Mouse (Mus musculus): ENCODE measurements at regions not wholly inside any gene's neighbourhood (a gene's known extent, or its start where the extent isn't known, plus 50 kb on each side); places are given as distances from the start of the nearest gene placed in this dataset.
"Not testable (repeated sequence)": the region's sequence is repeated elsewhere in the genome, so short reads cannot be mapped to it uniquely, and the experiment has no call there.

GRCm38 (mm10) chr6:67674717-67675116, 139.1 kb upstream of the Tacstd2 start:
- not testable (repeated sequence) for DNase-seq (ENCODE audit: low read depth, low spot score)

- DNase-seq (ENCODE audit: low read depth, low spot score) = not testable (repeated sequence)
Observed at GRCm38 (mm10) chr6:67673316-67673715, 137.7 kb upstream of the Tacstd2 start.

- DNase-seq (ENCODE audit: low read depth, low spot score) = not testable (repeated sequence)
Observed at GRCm38 (mm10) chr6:67668073-67668472, 132.5 kb upstream of the Tacstd2 start.

GRCm38 (mm10) chr6:67631617-67632016, 96.0 kb upstream of the Tacstd2 start:
- no peak for DNase-seq (ENCODE audit: low read depth, low spot score)

GRCm38 (mm10) chr6:67610402-67610801, 74.8 kb upstream of the Tacstd2 start:
- DNase-seq (ENCODE audit: low read depth, low spot score) = no peak

- DNase-seq (ENCODE audit: low read depth, low spot score) = not testable (repeated sequence)
Observed at GRCm38 (mm10) chr6:67609461-67609860, 73.9 kb upstream of the Tacstd2 start.

Measured in forelimb bud, embryonic 11.5 days (tissue).